Mouse (Mus musculus) right cerebral cortex, postnatal 36 days (tissue): ENCODE data around the gene Gas7.

Experiments used
- DNase-seq, 2 experiments: peaks; one replicate each; pipeline ENCODE4 v3.0.0; 2022; ENCODE audit warnings: low spot score in 2 of 2, mixed read lengths in 1 of 2

The Gas7 gene

GRCm38 (mm10) chr11:67653521-67654090 lies 198.4 kb downstream of the Gas7 start:
- no peak for DNase-seq

DNA sequence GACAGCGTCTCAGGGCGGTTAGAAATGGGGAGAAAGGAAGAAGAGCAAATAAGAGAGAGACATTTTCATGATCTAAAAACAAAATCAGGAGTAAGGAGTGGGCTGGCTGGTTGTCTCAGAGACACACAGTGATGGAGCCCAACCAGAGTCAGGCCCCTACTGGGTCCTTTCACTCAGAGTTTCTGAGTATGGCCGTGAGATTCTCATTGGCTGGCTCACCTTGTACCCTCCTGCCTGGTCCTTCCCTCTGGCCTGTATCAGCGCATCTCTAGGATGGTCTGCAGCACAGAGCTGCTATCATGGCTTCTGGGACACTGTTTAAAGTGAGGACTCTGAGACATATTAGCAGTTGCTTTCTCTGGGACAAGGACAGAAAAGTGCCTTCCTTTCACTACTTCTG lies 199.3 kb downstream of the Gas7 start:
- no peak for DNase-seq

- DNase-seq: no peak
Measured at GRCm38 (mm10) chr11:67655236-67655959, 200.2 kb downstream of the Gas7 start.

DNA sequence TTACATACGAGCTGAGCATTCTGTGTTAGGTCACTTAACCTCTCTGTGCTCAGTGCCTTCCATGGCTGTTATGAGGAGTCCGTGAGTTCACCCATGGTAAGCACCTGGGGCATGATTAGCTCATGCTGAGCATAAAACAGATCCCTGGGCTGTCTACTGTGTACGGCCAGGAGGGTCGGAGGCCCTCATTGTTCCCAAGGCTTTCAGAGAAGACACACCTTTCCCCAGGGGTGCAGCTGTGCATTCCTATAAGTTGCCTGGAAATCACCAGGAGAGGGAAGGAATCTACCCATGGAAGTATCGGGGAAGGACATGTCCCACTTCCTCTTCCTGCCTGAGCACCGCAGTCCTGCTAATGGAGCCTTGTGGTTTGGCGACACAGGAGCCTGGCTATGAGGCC lies 201.1 kb downstream of the Gas7 start:
- no peak for DNase-seq

- DNase-seq: no peak
Measured at GRCm38 (mm10) chr11:67656811-67657210, 201.6 kb downstream of the Gas7 start.

- DNase-seq: no peak
Measured at GRCm38 (mm10) chr11:67657685-67658382, 202.6 kb downstream of the Gas7 start.

- no peak for DNase-seq
Measured at GRCm38 (mm10) chr11:67661465-67661864, 206.2 kb downstream of the Gas7 start.

DNA sequence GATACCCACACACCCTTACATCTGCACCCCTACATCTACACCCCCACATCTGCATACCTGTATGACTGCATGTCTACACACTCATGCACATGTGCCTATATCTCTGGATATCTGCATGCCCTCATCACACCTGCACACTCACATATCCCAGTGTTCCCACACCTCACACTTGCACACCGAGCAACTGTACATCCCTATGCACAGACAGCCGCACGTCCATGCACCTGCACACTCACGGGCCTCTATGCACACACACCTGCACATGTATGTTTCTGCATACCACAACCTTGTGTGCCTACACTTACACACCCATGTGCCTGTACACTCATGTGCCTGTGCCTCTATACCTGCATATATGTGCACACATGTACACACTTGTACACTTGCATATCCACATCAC lies 208.2 kb downstream of the Gas7 start:
- DNase-seq: no peak

DNA sequence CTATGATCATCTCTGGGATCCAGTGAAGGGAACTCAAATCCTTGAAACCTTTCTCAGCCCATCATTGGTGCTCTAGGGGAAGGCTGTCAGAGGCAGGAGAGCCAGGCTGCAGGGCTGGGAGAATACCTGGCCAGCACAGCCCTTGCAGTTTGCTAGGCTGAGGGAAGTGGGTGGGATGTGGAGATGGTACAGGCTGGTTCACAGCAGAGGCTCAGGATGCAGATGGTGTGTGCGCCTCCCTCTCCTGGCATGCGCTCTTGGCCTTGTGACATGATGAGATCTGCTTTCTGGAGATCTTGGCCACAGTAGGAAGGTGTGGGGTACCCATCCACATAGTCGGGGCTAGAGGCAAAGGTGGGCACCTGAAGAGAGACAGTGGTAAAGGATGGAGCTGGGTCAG lies 209.0 kb downstream of the Gas7 start:
- peak in 1 of 2 experiments; percentile 81 for DNase-seq

DNA sequence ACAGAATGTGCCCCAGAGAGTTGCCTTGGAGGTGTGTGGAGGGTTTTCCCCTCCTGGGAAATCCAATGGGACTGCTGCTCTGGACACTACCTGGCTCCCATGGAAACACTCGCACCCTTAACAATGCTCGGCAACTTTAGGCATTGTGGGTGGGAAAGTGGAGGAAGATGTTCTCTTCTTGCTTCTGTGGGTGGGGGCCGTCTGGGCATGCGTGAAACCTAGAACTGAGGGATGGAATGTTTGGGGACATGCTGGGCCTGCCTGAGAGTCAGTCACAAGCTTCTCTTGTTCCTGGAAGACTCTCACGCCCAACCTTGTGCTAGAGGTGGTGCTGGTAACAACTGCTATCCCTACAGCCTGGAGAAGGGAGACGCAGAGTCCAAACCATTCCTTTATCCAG lies 209.7 kb downstream of the Gas7 start:
- peak in 1 of 2 experiments; percentile 77 for DNase-seq

DNA sequence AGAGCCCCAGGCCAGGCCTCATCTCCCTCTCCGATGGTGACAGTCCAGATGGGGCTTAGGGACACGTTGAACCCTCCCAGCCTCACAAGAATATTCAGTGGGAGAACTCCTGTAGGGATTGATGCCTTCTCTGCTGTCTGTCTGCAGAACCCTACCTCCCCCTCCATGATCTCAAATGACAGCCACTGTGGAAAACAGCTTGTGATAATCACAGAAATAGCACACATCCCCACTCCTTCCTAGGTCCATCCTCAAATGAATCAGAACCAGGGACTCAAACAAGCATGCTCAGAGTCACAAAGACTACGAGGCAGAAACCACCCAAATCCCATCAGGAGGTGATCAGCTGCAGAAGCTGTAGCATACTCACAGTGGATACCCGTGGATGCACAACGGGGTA lies 210.9 kb downstream of the Gas7 start:
- DNase-seq: no peak

- peak; percentile 77 to 83 for DNase-seq
Measured at GRCm38 (mm10) chr11:67667531-67668332, 212.5 kb downstream of the Gas7 start.

GRCm38 (mm10) chr11:67668460-67669007 lies 213.3 kb downstream of the Gas7 start:
- DNase-seq: no peak

DNA sequence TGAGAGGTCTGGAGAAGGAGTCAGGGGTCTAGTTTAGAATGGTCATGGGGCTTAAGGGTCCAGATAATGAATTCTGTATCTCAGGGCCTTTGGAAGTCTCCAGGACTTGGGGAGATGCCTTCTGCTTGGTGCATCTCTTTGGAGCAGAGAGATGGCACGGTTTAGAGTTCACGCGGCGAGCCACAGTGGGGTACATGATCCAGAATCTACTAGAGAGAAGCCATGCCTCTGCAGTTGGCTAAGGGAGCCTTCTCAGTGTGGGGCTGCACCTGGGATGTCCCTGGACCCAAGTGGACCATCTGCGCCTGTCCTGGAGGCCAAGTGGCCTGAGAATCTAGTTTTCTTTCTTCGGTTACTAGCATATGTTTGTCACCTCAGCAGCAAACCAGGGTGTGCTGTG lies 214.8 kb downstream of the Gas7 start:
- DNase-seq: no peak

GRCm38 (mm10) chr11:67672140-67672539 lies 216.9 kb downstream of the Gas7 start:
- peak in 1 of 2 experiments; percentile 68 for DNase-seq

GRCm38 (mm10) chr11:67675562-67676540 lies 220.6 kb downstream of the Gas7 start:
- no peak for DNase-seq

DNA sequence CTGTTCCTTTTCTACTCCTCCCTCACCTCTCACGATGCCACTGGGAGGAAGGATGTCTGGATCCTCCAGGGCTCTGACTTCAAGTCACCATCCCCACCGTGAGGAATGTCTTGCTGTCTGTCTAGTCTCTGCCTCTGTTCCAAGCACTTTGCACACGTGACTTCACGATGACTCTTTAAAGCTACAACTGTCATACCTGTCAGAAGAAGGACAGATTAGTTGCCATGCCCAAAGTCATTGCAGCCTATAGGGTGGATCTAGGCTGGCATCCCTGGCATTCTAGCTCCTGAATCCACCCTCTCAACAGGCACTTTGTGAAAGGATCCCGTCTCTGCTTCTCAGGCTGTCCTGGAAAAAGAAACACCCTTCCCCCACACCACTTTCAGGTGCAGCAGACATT lies 224.1 kb downstream of the Gas7 start:
- DNase-seq: no peak

DNA sequence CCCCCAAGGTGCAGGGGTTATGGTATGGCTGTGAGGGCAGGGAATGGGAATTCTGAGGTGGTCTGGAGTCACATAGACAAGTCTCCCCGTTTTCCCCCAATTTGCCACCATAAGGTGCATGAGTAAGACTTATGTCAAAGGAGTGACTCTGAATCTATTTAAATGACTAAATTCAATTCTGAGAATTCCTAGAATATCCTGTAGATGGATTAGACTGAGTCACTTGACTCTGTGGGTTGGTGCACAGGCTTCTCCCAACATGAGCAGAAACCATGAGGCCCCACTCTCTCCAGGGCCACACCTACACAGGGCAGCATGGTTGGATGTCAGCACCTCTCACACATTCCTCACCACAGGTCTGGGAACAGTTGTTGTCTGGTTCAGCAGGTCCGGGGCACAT lies 224.7 kb downstream of the Gas7 start:
- DNase-seq: no peak

DNA sequence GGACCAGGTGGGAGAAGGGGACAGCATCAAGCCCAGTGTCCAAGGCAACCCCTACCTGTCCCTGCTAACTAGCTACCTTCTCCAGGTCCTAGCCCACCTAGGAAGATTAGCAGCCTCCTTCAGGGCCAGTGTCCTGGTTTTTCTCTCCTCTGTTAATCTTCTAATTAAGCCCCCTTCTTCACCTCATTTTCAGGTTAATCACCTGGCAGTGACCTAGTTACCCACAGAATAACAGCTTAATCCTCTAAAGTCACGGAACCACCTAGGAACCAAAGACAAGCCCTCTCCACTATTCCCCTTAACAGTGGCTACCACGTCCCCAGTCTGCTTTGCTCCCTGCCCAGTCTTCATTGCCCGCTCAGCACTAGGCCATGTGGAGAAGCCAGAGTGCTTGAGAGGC lies 226.6 kb downstream of the Gas7 start:
- no peak for DNase-seq

DNA sequence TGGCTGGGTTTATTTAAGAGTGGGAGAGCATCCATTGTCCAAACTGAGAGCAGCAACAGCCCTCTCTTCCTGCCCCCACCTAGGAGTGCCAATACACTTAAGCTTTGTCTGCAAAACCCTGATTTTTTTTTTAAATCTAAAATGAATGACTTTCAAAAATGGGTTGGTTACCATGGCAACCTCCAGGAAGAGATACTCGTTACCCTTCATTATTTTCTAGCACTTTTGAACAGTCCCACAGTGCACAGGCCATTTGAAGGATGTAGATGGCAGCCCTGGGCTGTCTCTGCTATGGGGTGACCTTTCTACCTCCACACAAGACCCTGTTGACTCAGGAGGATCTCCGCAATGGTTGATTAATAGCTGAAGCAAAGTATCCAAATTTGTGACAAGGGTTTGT lies 230.9 kb downstream of the Gas7 start:
- no peak for DNase-seq
